Mouse (Mus musculus) heart, embryonic 16.5 days (tissue): ENCODE results near the gene Sult4a1. TPM values are rescaled to one million over a fixed set of nuclear protein-coding genes. Genes with fewer than 3 reads are reported as not detected.

Experiments
- ATAC-seq: fragments of 200-750 bp; cut with Nextera tagmentation; replicated peaks from 2 replicates; pipeline ENCODE4 v1.8.0; 2017; ENCODE audit warnings: moderate number of reproducible peaks; ENCODE audit not compliant: insufficient read depth, low FRiP score; ENCODE audit errors: extremely low read depth
- H3K27ac ChIP-seq: fragments of 300-500 bp; sonication (generic); 2 replicates; pipeline ENCODE4 v1.5.1; 2014; ENCODE audit warnings: mild to moderate bottlenecking, low read length, control low read depth, moderate library complexity
- H3K27me3 ChIP-seq: fragments of 300-500 bp; sonication (generic); 2 replicates; pipeline ENCODE4 v1.6.1; 2014; ENCODE audit warnings: low read length, mixed read lengths; ENCODE audit not compliant: control insufficient read depth, insufficient read depth
- H3K36me3 ChIP-seq: fragments of 300-500 bp; sonication (generic); 2 replicates; pipeline ENCODE4 v1.6.1; 2014; ENCODE audit not compliant: control insufficient read depth, insufficient read depth
- H3K4me1 ChIP-seq: fragments of 300-500 bp; sonication (generic); 2 replicates; pipeline ENCODE4 v1.6.1; 2014; ENCODE audit warnings: low read length, mixed read lengths; ENCODE audit not compliant: control insufficient read depth, insufficient read depth
- H3K4me2 ChIP-seq: fragments of 300-500 bp; sonication (generic); 2 replicates; pipeline ENCODE4 v1.6.1; 2014; ENCODE audit warnings: low read depth, mild to moderate bottlenecking, control low read depth, low read length
- H3K4me3 ChIP-seq: fragments of 300-500 bp; sonication (generic); 2 replicates; pipeline ENCODE4 v1.5.1; 2014; ENCODE audit warnings: mild to moderate bottlenecking, control low read depth, low read length
- H3K9ac ChIP-seq: fragments of 300-500 bp; sonication (generic); 2 replicates; pipeline ENCODE4 v1.6.1; 2014; ENCODE audit warnings: low read length, control low read depth
- H3K9me3 ChIP-seq: fragments of 300-500 bp; sonication (generic); replicated peaks from 2 replicates; pipeline ENCODE4 v1.6.1; 2016; ENCODE audit warnings: low read length; ENCODE audit not compliant: control insufficient read depth
- WGBS: fragments of 180-500 bp; shearing (Covaris S2); extraction: QIAGEN DNeasy Blood & Tissue Kit; methylation state at CpG from one replicate; pipeline ENCODE4 v1.1.7; 2014; 5-methylcytosine and 5-hydroxymethylcytosine counted together
- polyA plus RNA-seq: library from polyadenylated mRNA; unstranded; fragments of >200 nt; fragmentation: Nextera tagmentation; extraction: Ambion mirVana; gene quantifications from 2 replicates; pipeline ENCODE4 v1.2.1, GENCODE M21; 2015

Sult4a1 gene
- polyA plus RNA-seq, 1 experiment from 2014 or later: 0.72 TPM

- 33% methylated on average over 16 of the region's 16 CpGs for WGBS
- H3K27ac ChIP-seq: no peak overlapping the region
- peak; percentile 83 for ATAC-seq
- H3K4me3 ChIP-seq: no peak overlapping the region
- peaks cover 5% of the 10 kb centered on the region for H3K9me3 ChIP-seq
- peak overlapping the region; percentile 26; the same call in 1 of the 2 replicates for H3K4me2 ChIP-seq
- H3K27me3 ChIP-seq: no peaks in the 10 kb centered on the region
- H3K36me3 ChIP-seq: no peaks in the 10 kb centered on the region
- H3K9ac ChIP-seq: no peak overlapping the region
- peaks cover 11% of the 10 kb centered on the region for H3K4me1 ChIP-seq
These were observed 25.7 kb upstream of the Sult4a1 start for GRCm38 (mm10) chr15:84131096-84131786.

GRCm38 (mm10) chr15:84126871-84127270, 21.3 kb upstream of the Sult4a1 start:
- Histone ChIP-seq H3K4me1 (peaks cover 9% of the 10 kb centered on the region), H3K9me3 (no peaks in the 10 kb centered on the region), H3K27me3 (0 out of 2 replicates have a peak, but pooled peaks cover 2% of the 10 kb centered on the region), H3K27ac (no peak overlapping the region), H3K9ac (no peak overlapping the region), H3K36me3 (no peaks in the 10 kb centered on the region), H3K4me3 (no peak overlapping the region), H3K4me2 (no peak overlapping the region)
- ATAC-seq: no peak
- 36% methylated on average over 5 of the region's 5 CpGs for WGBS

GRCm38 (mm10) chr15:84126447-84126846, 20.9 kb upstream of the Sult4a1 start:
- H3K9ac ChIP-seq: no peak overlapping the region
- 60% methylated on average over 4 of the region's 4 CpGs for WGBS
- H3K4me3 ChIP-seq: no peak overlapping the region
- H3K36me3 ChIP-seq: no peaks in the 10 kb centered on the region
- no peaks in the 10 kb centered on the region for H3K9me3 ChIP-seq
- no peak overlapping the region for H3K4me2 ChIP-seq
- H3K4me1 ChIP-seq: peaks cover 5% of the 10 kb centered on the region
- ATAC-seq: no peak
- H3K27ac ChIP-seq: no peak overlapping the region
- 0 out of 2 replicates have a peak, but pooled peaks cover 2% of the 10 kb centered on the region for H3K27me3 ChIP-seq

- H3K9ac ChIP-seq: no peak overlapping the region
- no peak overlapping the region for H3K27ac ChIP-seq
- no peak overlapping the region for H3K4me2 ChIP-seq
- ATAC-seq: no peak
- no peaks in the 10 kb centered on the region for H3K36me3 ChIP-seq
- H3K4me3 ChIP-seq: no peak overlapping the region
- no peaks in the 10 kb centered on the region for H3K4me1 ChIP-seq
- 56% methylated on average over 7 of the region's 7 CpGs for WGBS
- 0 out of 2 replicates have a peak, but pooled peaks cover 4% of the 10 kb centered on the region for H3K27me3 ChIP-seq
- H3K9me3 ChIP-seq: no peaks in the 10 kb centered on the region
These were observed 18.5 kb upstream of the Sult4a1 start for GRCm38 (mm10) chr15:84124086-84124485.

GRCm38 (mm10) chr15:84123075-84123474, 17.5 kb upstream of the Sult4a1 start, which contains the start of gene Pnpla5:
Gene Pnpla5 (minus strand): TSS chr15:84123175.
- Histone ChIP-seq H3K27ac (no peak within 1 kb of the TSS), H3K36me3 (no peaks in the 10 kb centered on the region), H3K9me3 (no peaks in the 10 kb centered on the region), H3K4me1 (no peaks in the 10 kb centered on the region), H3K9ac (no peak within 1 kb of the TSS), H3K4me3 (no peak within 1 kb of the TSS), H3K27me3 (0 out of 2 replicates have a peak, but pooled peaks cover 4% of the 10 kb centered on the region), H3K4me2 (no peak within 1 kb of the TSS)
- 57% methylated on average over 8 of the region's 8 CpGs for WGBS
- no peak for ATAC-seq

- Histone ChIP-seq H3K36me3 (no peaks in the 10 kb centered on the region), H3K4me3 (no peak overlapping the region), H3K9me3 (peaks cover 3% of the 10 kb centered on the region), H3K9ac (no peak overlapping the region), H3K4me1 (no peaks in the 10 kb centered on the region), H3K27me3 (0 out of 2 replicates have a peak, but pooled peaks cover 4% of the 10 kb centered on the region), H3K27ac (no peak overlapping the region), H3K4me2 (no peak overlapping the region)
- no peak for ATAC-seq
- WGBS: 62% methylated on average over 7 of the region's 7 CpGs
These were observed 15.5 kb upstream of the Sult4a1 start for GRCm38 (mm10) chr15:84121036-84121435.

GRCm38 (mm10) chr15:84120612-84121011, 15.1 kb upstream of the Sult4a1 start:
- ATAC-seq: no peak

GRCm38 (mm10) chr15:84116466-84116865, 10.9 kb upstream of the Sult4a1 start:
- Histone ChIP-seq H3K4me1 (no peaks in the 10 kb centered on the region), H3K9ac (no peak overlapping the region), H3K4me3 (no peak overlapping the region), H3K27ac (no peak overlapping the region), H3K4me2 (no peak overlapping the region), H3K9me3 (peaks cover 3% of the 10 kb centered on the region), H3K36me3 (no peaks in the 10 kb centered on the region), H3K27me3 (peaks cover 5% of the 10 kb centered on the region; the same call in 1 of the 2 replicates)
- no peak for ATAC-seq
- WGBS: 87% methylated on average over 1 of the region's 1 CpGs

More at GRCm38 (mm10) chr15:84120612-84121011, 15.1 kb upstream of the Sult4a1 start:
- H3K27me3 ChIP-seq: 0 out of 2 replicates have a peak, but pooled peaks cover 4% of the 10 kb centered on the region
- H3K9ac ChIP-seq: no peak overlapping the region
- no peak overlapping the region for H3K4me2 ChIP-seq
- H3K36me3 ChIP-seq: no peaks in the 10 kb centered on the region
- H3K9me3 ChIP-seq: peaks cover 3% of the 10 kb centered on the region
- H3K4me1 ChIP-seq: no peaks in the 10 kb centered on the region
- 24% methylated on average over 6 of the region's 6 CpGs for WGBS
- H3K4me3 ChIP-seq: no peak overlapping the region
- no peak overlapping the region for H3K27ac ChIP-seq

- Histone ChIP-seq H3K27me3 (peaks cover 5% of the 10 kb centered on the region; the same call in 1 of the 2 replicates), H3K4me3 (no peak overlapping the region), H3K36me3 (no peaks in the 10 kb centered on the region), H3K4me2 (no peak overlapping the region), H3K27ac (no peak overlapping the region), H3K9ac (no peak overlapping the region), H3K9me3 (peaks cover 3% of the 10 kb centered on the region), H3K4me1 (no peaks in the 10 kb centered on the region)
- WGBS: 60% methylated on average over 5 of the region's 5 CpGs
- no peak for ATAC-seq
These were observed 10.2 kb upstream of the Sult4a1 start for GRCm38 (mm10) chr15:84115727-84116126.
